Comparison of ENCODE assay signal across 11 mouse cellular contexts in genomic region chr1:75652547-75652946, GRCm38 (mm10).
DNase-seq lines count a peak whose midpoint lies in the region; ATAC-seq and TF ChIP-seq lines count a peak whose summit lies in the region.
"Had no signal": no experiment of that assay in that cellular context is flagged by ENCODE, and none has a peak within 500 bp of the region (broad histone marks: within the 10 kb centered on the region; RNA-seq: fewer than 3 reads in every experiment).

No protein-coding gene starts in this region.

- H3K4me1 ChIP-seq in heart, adult 2 months (ENCODE audit: control insufficient read depth, insufficient read depth, low read length) = no peaks in the 10 kb centered on the region; the same call in 1 of the 2 replicates
- no peaks in the 10 kb centered on the region for H3K4me1 ChIP-seq in MEL (ENCODE audit: control insufficient read depth in 1 of 2, insufficient read depth in 2 of 2, low read length in 2 of 2)
- H3K4me1 ChIP-seq in lung, embryonic 14.5 days (ENCODE audit: insufficient read depth) = no peaks in the 10 kb centered on the region
- H3K4me1 ChIP-seq: stomach, embryonic 15.5 days had no signal

- no peak overlapping the region for H3K27ac ChIP-seq in heart, adult 2 months
- no peak overlapping the region for H3K27ac ChIP-seq in MEL (ENCODE audit: control insufficient read depth, low read depth, low read length)
- no peak overlapping the region for H3K27ac ChIP-seq in lung, embryonic 14.5 days (ENCODE audit: low read depth)
- H3K27ac ChIP-seq: limb, embryonic 13.5 days; stomach, embryonic 15.5 days had no signal

- H3K9me3 ChIP-seq in MEL (replicated peaks; ENCODE audit: insufficient read depth, low read length) = no peaks in the 10 kb centered on the region
- H3K9me3 ChIP-seq in lung, embryonic 14.5 days (ENCODE audit: low read depth, low read length) = no peaks in the 10 kb centered on the region
- H3K9me3 ChIP-seq: limb, embryonic 13.5 days; stomach, embryonic 15.5 days had no signal

- H3K27me3 ChIP-seq in heart, adult 2 months (ENCODE audit: control insufficient read depth, insufficient read depth, low read length) = no peaks in the 10 kb centered on the region
- H3K27me3 ChIP-seq in MEL (ENCODE audit: control insufficient read depth in 1 of 2, insufficient read depth in 2 of 2, low read length in 2 of 2) = no peaks in the 10 kb centered on the region
- no peaks in the 10 kb centered on the region for H3K27me3 ChIP-seq in lung, embryonic 14.5 days (ENCODE audit: insufficient read depth, low read length)
- H3K27me3 ChIP-seq: limb, embryonic 13.5 days; stomach, embryonic 15.5 days had no signal

- no peak for ATAC-seq in lung, embryonic 14.5 days (ENCODE audit: insufficient read depth)

- no peak for TF ChIP-seq POLR2A in heart, adult 2 months (IDR thresholded peaks at IDR 0.05; ENCODE audit: insufficient read depth, low read depth, low read length)
- no peak for TF ChIP-seq POLR2A in MEL (IDR thresholded peaks at IDR 0.05; ENCODE audit: control insufficient read depth in 1 of 2, insufficient read depth in 1 of 2, low read depth in 1 of 2, low read length in 2 of 2, poor library complexity in 1 of 2)

- no peaks in the 10 kb centered on the region for H3K79me2 ChIP-seq in heart, adult 2 months (replicated peaks; ENCODE audit: control insufficient read depth, insufficient read depth, low read length)
- H3K79me2 ChIP-seq in MEL (ENCODE audit: control insufficient read depth, insufficient read depth, low read length, poor library complexity) = no peaks in the 10 kb centered on the region

- DNase-seq in heart, adult 2 months = peak; percentile 23 to 33
- DNase-seq in heart, postnatal 25 days (ENCODE audit: low spot score) = no peak
- peak; percentile 27 for DNase-seq in MEL (ENCODE audit: low read depth, low spot score)
- DNase-seq in cerebellum, adult 9-11 months = peak; percentile 47
- peak; percentile 21 to 58 for DNase-seq in frontal cortex, postnatal 10 days (ENCODE audit: low spot score in 2 of 2)
- peak; percentile 11 for DNase-seq in large intestine, adult 2 months (ENCODE audit: low read depth, low spot score)
- peak; percentile 89 for DNase-seq in lung, embryonic 14.5 days
- peak; percentile 51 for DNase-seq in right cerebral cortex, postnatal 25 days

- no peak for TF ChIP-seq EP300 in heart, adult 2 months (IDR thresholded peaks at IDR 0.05; ENCODE audit: insufficient read depth, low read depth, low read length)
- no peak for TF ChIP-seq EP300 in MEL (IDR thresholded peaks at IDR 0.05; ENCODE audit: low read depth in 1 of 2, low read length in 2 of 2)

- H3K36me3 ChIP-seq in heart, adult 2 months (ENCODE audit: control insufficient read depth, insufficient read depth, low read length) = no peaks in the 10 kb centered on the region
- H3K36me3 ChIP-seq in MEL (ENCODE audit: control insufficient read depth in 1 of 2, insufficient read depth in 2 of 2, low read length in 2 of 2) = no peaks in the 10 kb centered on the region
- no peaks in the 10 kb centered on the region for H3K36me3 ChIP-seq in lung, embryonic 14.5 days (ENCODE audit: insufficient read depth)
- H3K36me3 ChIP-seq: G1E; limb, embryonic 13.5 days; stomach, embryonic 15.5 days had no signal

- 15% methylated on average over 10 of the region's 10 CpGs for WGBS in heart, adult 2 months
- WGBS in large intestine, adult 2 months = 12% methylated on average over 10 of the region's 10 CpGs
- 13% methylated on average over 10 of the region's 10 CpGs for WGBS in lung, embryonic 14.5 days

- no peak overlapping the region for H3K4me2 ChIP-seq in lung, embryonic 14.5 days
- H3K4me2 ChIP-seq: limb, embryonic 13.5 days; stomach, embryonic 15.5 days had no signal

- no peak overlapping the region for H3K9ac ChIP-seq in heart, adult 2 months (ENCODE audit: low read depth, low read length)
- no peak overlapping the region for H3K9ac ChIP-seq in MEL (ENCODE audit: control insufficient read depth, low read depth, low read length, poor library complexity, severe bottlenecking)
- H3K9ac ChIP-seq in lung, embryonic 14.5 days = no peak overlapping the region
- H3K9ac ChIP-seq: limb, embryonic 13.5 days; stomach, embryonic 15.5 days had no signal

- peak; percentile 79 for TF ChIP-seq CTCF in heart, adult 2 months (IDR thresholded peaks at IDR 0.05)
- TF ChIP-seq CTCF in MEL (IDR thresholded peaks at IDR 0.05 in 2 of 3, conservative IDR thresholded peaks at IDR 0.05 in 1 of 3; ENCODE audit: control insufficient read depth in 1 of 3, insufficient read depth in 1 of 3, low read depth in 2 of 3, low read length in 3 of 3, poor library complexity in 1 of 3, severe bottlenecking in 1 of 3) = peak; percentile 7 to 42 (median 35); a peak in 3 of 6 replicates
- TF ChIP-seq CTCF in lung, embryonic 14.5 days (IDR thresholded peaks at IDR 0.05; ENCODE audit: low read depth) = peak; percentile 66

- TF ChIP-seq RAD21 in MEL (IDR thresholded peaks at IDR 0.05; ENCODE audit: low read depth, low read length) = peak; percentile 55

- no peak overlapping the region for H3K4me3 ChIP-seq in heart, adult 2 months
- no peak overlapping the region for H3K4me3 ChIP-seq in MEL (ENCODE audit: control insufficient read depth in 1 of 2, insufficient read depth in 1 of 2, low read depth in 2 of 2, low read length in 2 of 2)
- no peak overlapping the region for H3K4me3 ChIP-seq in lung, embryonic 14.5 days (ENCODE audit: low read depth, low read length)
- H3K4me3 ChIP-seq: limb, embryonic 13.5 days; stomach, embryonic 15.5 days had no signal

- intact Hi-C loops in heart, adult 2 months (cut with DNase I) = loop anchor here (1.0 kb wide), 1 partner anchor 1864 kb away; no protein-coding TSS in a partner anchor
- intact Hi-C loops in heart, postnatal 25 days (cut with DNase I) = loop anchor here (2.0 to 10.0 kb wide), 2 partner anchors 272 to 1864 kb away; no protein-coding TSS in a partner anchor

TF ChIP-seq in MEL, 35 proteins besides CTCF, POLR2A, EP300 and RAD21:
- TF ChIP-seq NRF1 (IDR thresholded peaks at IDR 0.05; ENCODE audit: insufficient read depth, low read depth, low read length, poor library complexity, severe bottlenecking) = no peak
- no peak for TF ChIP-seq GABPA (IDR thresholded peaks at IDR 0.05; ENCODE audit: low read depth, low read length)
- TF ChIP-seq SMC3 (IDR thresholded peaks at IDR 0.05; ENCODE audit: low read depth, low read length) = peak; percentile 39
TF ChIP-seq in MEL: peak in this region for 1.
